Mouse (Mus musculus) ES-Bruce4 (cell line): ENCODE results near the gene Metap2.

Source experiments
- CTCF ChIP-seq: IDR thresholded peaks from one replicate; pipeline ENCODE4 v1.8.1; 2011; ENCODE audit warnings: low read depth, low read length
- EP300 ChIP-seq: IDR thresholded peaks from 2 replicates; pipeline ENCODE4 v1.6.1; 2011; ENCODE audit warnings: low read depth, low read length; ENCODE audit not compliant: insufficient read depth
- POLR2A ChIP-seq: IDR thresholded peaks from one replicate; pipeline ENCODE4 v1.8.1; 2011; ENCODE audit warnings: low read length; ENCODE audit not compliant: insufficient read depth

DNA sequence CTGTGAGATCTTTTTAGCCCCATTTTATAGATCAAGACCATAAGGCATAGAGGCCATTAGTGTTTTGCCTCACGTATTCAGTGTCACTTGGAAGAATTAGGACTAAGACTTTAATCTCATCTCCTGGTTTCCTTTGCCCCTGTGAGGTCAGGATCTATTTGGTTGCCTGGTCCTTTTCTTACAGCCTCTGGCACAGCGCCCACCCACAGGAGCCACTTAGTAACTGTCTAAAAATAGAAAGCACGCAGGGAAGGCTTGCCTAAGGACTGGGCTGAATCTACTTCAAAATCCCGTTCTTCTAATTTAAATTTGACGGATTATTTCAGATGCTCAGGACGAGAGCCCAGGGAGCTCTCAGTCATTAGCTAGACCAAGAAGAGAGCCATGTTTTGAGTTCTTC lies 21.8 kb upstream of the Metap2 start:
- TF ChIP-seq CTCF = no peak
- TF ChIP-seq POLR2A = no peak
- no peak for TF ChIP-seq EP300
